Mouse (Mus musculus) erythroblast, embryonic 14.5 days (primary cell): ENCODE measurements at regions not wholly inside any gene's neighbourhood (a gene's known extent, or its start where the extent isn't known, plus 50 kb on each side); places are given as distances from the start of the nearest gene placed in this dataset.

Source experiments
- GATA1 ChIP-seq: IDR thresholded peaks from 2 replicates; pipeline ENCODE4 v1.6.1; 2012; ENCODE audit warnings: low read length, inconsistent platforms, mixed read lengths
- TAL1 ChIP-seq: IDR thresholded peaks from 3 replicates; pipeline ENCODE4 v1.6.1; 2012; ENCODE audit warnings: low read length, inconsistent platforms, mixed read lengths

GRCm38 (mm10) chr6:67170674-67170946 is 67.4 kb upstream of the Serbp1 start:
- TF ChIP-seq GATA1: no peak
- no peak for TF ChIP-seq TAL1
